Mouse (Mus musculus) c-Kit-positive CD71-positive TER-119-negative erythroid progenitor cells, embryonic 14.5 days (primary cell): Measurements from ENCODE around the gene Ccpg1.

Source experiments
- DNase-seq: peaks from one replicate; pipeline ENCODE4 v3.0.0-alpha.2; 2013; ENCODE audit warnings: low read depth

The Ccpg1 gene

DNA sequence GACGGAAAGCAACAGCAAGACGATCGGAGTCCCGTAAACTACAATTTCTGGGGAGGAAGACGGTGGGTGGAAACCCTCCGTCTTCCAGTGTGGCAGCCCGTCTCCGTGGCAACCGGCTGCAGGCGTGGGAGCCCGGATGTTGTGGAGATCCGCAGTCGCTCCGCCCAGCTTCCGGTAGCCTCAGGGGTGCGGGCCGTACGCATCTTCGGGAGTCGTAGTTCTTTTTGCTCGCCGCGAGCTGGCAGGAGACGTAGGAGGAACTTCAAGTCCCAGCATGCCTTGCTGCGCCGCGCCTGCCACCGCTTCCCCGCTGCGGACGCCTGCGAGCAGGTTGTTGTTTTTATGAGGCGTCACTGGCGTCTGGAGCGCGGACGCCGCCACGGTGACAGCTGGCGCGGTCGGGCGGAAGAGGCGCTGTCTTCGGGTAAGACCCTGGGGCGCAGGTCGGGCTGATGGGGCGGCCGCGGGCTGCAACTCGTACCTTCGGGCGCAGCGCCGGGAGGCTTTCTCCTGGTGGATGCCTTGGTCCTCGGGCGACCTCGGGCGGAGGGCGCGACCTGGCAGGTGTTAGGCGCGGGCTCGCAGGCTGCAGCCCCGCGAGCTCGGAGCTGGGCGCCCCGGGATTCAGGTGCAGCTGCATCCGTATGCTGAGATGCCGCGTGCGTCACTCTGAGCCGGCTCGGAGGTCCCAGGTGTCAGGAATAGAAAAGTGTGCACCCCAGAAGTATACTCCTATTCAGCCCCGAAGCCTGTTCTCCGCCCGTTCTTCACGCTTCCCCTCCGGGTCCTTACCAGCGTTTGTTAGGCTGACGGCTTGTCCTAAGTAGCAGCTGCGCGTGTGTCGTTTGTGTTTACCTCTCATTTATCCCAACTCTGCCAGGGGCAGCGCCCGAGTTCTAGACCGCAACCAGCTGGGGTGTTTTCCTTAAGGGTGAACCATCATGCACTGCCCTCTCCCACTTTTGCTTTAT lies at the start of gene Ccpg1, which contains the start of gene Ccpg1os:
TSS of gene Ccpg1 (plus strand) at position 180 of the 971 bp plus-strand sequence.
TSS of gene Ccpg1os (minus strand) at position 133 of the 971 bp plus-strand sequence.
- peak; percentile 90 for DNase-seq

DNA sequence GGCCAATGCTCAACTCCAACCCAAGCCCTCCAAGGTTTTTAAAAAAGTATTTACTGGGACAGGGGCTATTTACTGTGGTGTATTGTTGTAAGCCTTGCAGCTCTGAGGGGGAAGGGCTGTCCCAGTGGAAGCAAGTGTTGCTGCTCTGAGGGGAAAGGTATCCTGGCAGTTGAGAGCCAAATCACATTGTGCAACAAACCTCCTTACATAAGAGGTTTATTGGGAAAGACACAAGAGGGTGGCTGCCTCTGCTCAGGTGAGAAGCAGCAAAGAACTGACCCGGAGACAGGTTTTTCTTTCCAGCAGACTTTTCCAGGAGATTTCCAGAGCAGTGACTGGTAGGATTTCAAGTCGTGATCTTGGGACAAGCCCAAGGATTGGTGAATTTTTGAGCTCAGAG lies 48.9 kb upstream of the Ccpg1 start:
- no peak for DNase-seq

DNA sequence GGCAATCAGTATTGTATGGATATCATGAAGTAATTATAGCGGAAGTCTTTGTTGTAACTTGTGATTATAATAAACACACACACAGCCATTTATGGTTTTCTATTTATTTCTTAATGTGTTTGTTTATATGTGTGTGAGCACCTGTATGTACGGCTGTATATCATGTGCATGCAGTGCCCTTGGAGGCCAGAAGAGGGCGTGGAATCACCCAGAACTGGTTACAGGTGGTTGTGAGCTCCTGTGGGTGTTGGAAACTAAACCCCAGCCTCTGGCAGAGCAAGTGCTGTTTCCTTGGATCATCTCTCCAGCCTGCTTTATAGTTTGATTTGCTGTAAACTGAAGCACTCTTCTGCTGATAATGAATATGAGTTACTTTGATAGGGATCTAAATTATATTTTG lies 41.8 kb upstream of the Ccpg1 start:
- no peak for DNase-seq

DNA sequence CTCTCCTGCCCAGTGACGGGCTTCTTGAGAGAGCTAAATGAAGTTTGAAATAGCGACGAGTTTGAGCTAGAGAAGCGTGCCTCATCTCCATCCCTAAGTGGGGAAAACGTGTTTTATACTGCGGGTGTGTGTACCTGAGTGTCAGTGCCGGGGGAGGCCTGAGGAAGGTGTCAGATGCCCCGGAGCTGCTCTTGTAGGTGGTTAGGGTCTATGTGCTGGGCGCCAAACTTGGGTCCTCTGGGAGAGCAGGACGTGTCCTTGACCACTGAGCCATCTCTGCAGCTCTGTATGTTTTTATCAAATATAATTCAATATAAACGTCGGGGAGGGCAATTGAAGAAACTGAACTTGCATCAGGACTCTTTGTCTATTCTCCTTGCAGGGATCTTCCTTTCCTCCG lies 40.9 kb upstream of the Ccpg1 start:
- DNase-seq, result no peak

DNA sequence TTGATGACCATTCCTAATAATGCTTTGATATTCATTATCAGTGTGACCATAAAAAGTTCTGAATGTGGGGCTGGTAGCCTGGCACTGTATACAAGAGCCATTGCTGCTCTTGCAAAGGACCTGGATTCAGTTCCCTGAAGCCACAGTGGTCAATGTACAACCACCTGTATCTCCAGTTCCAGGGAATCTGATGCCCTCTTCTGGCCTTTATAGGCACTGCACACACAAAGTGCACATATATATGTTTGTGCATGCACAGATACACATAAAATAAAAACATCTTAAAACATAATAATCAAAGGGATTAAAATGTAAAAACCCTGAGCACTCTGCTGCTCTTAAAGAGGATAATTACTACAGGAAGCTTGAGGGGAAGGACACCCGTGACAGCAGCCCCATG lies 38.2 kb upstream of the Ccpg1 start:
- DNase-seq, result no peak

DNA sequence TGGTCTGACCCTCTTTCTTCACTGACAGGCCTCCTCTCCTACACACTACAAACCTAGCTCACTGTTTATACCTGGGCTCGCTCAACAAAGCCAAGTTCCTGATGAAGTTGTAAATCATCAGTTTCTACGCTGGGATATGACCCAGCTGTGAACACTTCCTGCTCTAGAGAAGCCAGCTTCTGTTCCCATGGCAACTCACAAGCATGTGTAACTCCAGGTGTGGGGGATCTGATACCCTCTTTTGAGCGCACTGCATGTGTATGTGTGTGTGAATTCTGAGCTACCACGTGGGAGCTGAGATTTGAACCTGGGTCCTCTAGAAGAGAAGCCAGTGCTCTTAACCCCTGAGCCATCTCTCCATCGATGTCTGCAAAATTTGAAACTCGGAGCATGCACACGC lies 35.7 kb upstream of the Ccpg1 start:
- no peak for DNase-seq

DNA sequence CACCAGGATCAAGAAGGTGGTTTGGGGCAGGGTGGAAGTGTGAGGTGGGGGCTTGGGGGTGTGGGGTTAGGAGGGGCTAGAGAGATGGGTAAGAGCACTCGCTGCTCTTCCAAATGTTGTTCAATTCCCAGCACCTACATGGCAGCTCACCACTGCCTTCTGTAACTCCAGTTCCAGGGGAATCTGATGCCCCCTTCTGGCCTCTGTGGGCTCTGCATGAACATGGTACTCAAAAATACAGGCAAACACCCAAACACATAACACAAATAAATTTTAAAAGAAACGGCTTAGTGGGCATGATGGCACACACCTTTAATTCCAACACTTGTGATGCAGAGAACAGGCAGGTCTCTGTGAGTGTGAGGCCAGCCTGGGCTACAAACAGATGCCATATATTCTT lies 30.5 kb upstream of the Ccpg1 start:
- DNase-seq, result no peak

DNA sequence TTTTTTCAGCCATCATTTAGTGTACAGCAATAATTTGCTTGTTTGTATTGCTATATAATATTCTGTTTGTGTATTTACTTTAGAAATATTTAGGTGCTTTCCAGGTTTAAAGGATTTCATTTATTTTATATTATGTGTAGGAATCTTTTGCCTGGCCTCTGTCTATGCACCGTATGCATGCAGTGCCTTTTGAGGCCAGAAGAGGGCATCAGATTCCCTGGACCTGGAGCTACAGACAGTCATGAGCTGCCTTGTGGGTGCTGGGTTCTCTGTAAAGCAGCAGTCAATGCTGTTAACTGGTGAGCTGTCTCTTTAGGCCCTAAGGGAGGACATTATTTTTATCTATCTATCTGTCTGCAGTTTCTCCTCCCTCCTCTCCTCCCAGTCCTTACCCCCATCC lies 29.7 kb upstream of the Ccpg1 start:
- DNase-seq, result peak; percentile 34

DNA sequence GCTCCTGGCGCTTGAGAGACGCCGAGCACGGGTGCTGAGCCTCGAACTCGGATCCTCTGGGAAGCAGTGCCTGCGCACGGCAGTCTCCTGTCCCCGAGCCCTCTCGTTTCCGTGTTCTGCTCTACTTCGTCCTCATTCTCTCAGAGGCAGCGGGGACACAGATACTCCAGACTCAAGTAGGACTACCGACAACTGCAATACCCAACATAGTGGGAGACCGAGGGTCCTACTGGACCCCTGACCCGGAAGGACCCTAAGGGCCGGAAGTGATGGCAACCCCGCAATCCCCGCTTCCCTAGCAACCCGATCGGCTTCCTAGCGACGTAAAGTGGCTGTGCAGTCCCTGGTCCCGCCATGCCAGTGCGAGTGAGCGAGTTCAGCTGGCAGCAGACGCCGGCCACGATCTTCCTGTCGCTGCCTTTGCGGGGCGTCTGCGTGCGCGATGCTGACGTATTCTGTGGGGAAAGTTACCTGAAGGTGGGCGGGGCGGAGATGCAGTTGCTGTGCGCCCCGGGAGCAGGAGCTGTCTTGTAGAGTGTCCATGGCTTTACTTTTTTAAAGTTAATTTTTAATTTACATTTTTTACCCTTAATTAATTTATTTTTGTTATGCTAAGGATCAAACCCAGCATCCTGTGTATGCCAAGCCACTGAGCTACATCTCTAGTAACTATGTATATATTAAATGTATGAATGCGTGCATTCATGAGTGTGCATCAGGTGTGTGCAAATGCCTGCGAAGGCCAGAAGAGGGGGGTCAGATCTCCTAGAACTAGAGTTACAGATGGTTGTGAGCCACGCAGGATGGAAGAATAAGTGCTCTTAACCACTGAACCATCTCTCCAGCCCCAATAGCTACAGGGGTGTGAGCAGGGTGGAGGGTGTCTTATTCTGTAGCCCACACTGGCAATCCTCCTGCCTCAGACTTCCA lies 26.4 kb upstream of the Ccpg1 start, which contains the start of the genes Dyx1c1 and Gm44503:
TSS of gene Dyx1c1 (plus strand) at position 265 of the 930 bp plus-strand sequence.
TSS of gene Gm44503 (plus strand) at position 332 of the 930 bp plus-strand sequence.
- peak; percentile 45 for DNase-seq

DNA sequence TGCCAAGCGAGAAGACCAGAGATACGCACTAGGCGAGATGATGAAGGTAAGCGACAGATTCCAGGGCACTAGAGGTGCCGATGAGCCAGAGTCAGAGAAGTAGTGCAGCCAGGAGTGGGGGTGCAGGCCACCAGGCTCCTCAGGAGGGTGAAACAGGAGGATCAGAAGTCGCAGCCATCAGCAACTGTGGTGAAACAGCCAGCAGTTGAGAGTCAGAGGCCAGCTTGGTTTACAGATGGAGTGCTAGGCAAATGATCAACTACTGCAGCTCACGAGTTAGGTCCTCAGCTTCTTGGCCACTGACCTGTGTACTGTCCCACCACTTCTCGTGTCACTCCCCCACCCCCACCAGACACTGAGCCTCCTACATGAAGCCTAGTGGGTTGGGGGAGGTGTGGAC lies 23.9 kb upstream of the Ccpg1 start:
- no peak for DNase-seq

DNA sequence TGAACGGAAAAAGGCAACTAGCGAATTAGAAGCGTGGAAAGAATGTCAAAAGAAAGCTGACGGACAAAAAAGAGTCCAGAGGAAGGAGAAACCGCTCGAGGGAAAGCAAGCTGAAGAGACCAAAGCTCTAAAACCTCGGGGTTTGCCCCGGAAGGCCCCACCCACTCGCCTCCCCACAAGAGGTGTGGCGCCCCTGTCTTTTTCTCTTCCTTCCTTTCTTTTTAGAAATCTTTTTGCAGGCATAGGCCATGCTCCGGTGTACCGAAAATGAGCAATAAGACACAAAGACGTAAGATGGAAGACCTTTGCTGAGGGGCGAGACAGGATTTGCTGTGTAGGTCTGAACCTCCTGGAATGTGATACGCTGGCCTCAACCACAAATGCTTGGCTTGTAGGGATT lies 23.3 kb upstream of the Ccpg1 start:
- DNase-seq, result no peak

DNA sequence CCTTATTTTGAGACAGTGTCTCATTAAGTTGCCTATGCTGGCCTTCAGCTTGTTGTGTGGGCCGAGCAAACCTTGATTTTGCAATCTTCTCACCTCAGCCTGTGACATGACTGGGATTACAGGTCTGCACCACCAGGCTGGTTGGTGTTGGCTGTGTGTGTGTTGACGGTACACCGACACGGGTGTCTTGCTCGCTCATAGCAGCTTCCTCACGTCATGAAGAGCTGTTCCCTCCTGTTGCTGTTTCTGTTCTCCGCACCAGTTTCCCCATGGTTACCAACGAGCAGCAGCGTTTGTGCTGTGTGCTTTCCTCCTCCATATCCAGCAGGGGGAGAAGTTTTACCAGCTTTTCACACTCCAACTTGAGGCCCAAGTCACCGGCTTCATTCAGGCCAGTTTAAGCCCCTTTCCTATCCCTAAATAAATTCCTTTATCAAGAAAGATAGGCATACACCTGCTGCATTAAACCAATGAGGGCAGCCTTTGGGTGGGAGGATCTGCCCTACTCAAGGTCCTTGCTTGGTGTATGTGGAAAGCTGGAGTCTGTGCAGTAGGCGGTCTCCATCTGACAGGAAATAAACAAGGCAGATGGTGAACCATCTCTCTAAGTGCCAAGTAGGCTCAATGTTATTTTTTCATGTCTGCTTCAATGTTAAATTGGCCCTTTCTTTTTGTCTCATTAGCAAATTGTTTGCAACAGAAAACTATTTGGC lies 16.7 kb upstream of the Ccpg1 start:
- no peak for DNase-seq

DNA sequence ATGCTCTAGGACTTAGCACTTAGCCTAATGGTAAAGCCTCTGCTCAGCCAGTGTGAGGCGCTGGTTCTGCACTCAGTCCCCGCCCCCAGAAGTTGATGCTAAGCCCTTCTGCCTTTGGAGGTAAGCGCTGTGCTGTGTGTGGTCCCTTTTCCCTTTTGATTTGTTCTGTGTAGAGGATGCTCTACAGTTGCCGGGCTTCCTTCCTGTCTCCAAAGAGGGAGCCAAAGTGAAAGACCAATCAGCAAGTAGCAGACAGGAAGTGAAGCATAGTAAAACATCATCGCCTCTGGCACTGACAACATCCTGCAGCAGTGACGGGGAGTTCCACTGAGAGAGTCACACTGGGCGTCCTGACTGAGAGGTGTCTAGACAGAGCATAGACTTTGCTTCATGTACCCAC lies 15.4 kb upstream of the Ccpg1 start:
- DNase-seq, result no peak

DNA sequence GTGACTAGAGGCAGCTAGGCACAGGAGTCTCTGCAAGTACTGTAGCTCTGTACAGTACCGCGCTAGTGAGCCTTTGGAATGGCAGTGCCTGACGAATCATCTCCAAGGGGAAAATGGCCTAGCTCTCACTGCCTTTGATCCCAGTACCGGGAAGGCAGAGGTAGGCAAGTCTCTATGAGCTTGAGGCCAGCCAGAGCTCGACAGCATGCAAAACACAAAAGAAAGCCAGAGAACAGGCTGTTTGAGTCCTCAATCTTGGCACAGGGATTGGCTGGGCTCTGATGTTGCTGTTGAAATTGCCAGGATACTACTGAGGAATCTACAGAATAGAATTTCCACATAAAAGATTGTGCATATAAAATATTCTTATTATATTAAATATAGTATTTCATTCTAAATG lies 12.8 kb upstream of the Ccpg1 start:
- DNase-seq, result no peak

DNA sequence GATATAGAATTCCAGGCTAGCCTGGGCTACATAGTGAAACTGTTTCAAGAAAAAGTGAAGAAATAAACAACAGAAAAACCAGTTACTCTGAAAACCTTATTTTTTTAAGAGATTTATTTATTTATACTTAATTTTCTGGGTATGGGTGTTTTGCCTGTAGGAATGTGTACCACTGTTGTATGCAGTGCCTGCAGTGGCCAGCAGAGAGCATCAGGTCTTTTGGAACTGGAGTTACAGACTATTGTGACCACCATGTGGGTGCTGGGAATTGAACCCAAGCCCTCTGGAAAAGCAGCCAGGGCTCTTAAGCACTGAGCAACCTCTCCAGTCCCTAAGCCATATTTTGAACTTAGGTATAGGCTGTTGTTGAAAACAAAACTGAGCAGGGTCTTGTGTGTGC lies 12.2 kb upstream of the Ccpg1 start:
- no peak for DNase-seq

DNA sequence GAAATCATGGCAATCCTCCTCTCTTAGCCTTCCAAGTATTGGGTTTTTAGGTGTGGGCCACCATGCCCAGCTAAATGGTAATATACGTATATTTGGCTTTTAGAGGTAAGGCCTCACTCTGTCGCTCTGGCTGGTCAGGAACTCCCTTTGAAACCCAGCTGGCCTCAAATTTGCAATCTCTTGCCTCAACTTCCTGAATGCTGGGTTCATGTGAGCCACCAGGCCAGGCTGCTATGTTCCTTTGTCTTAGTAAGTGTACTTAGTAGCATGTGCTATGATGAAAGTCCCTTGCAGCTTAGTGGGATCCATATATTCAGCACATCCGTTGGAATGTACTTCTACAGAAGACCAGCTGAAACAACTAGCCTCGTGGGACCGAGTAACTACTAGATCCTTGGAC lies 10.5 kb upstream of the Ccpg1 start:
- no peak for DNase-seq

DNA sequence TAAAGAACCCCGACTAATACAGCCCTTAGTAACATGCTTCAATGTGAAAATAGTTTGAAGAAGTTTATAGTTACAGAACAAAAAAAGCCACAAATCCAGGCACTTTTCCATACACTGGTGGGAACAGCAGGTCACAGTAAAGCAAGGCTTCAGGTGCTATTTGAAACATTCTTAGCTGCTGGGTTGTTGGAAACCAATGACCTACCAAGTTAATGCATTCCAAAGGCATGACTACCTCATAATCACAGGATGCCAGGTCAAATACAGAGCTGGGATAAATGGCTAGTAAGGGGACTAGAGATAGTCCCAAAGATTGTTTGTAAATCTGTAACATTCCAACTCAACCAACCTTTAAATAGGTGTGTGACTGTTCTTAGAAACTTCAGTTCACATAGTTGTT lies 10.0 kb upstream of the Ccpg1 start:
- no peak for DNase-seq

DNA sequence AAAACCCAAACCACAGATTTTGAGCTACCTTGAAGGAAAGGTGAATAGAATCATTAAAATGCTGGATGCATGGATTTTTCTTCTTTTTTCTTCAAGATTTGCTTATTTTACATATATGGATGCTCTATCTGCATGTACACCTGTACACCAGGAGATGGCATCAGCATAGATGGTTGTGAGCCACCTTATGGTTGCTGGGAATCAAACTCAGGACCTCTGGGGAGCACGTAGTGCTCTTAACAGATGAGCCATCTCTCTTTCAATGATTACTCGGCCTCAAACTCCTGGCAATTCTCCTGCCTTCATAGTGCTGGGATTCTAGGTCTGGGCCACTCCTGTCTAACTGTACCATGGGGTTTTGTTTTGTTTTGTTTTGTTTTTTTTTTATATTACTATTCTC lies 2.2 kb upstream of the Ccpg1 start:
- DNase-seq, result no peak

DNA sequence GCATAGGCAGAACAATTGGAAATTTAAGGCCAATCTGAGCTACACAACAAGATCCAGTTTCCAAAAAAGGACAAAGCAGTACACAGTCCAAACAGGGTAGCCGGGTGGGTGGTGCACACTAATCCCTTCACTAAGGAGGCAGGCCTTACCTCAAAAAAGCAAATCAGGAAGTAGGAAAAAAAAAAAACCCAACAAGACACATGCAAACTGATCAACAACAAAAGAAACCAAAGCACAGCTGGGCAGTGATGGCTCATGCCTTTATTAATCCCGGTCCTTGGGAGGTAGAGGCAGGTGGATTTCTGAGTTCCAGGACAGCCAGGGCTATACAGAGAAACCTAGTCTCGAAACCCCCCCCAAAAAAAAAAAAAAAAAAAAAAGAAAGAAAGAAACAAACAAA lies 2.5 kb downstream of the Ccpg1 start:
- DNase-seq, result no peak

DNA sequence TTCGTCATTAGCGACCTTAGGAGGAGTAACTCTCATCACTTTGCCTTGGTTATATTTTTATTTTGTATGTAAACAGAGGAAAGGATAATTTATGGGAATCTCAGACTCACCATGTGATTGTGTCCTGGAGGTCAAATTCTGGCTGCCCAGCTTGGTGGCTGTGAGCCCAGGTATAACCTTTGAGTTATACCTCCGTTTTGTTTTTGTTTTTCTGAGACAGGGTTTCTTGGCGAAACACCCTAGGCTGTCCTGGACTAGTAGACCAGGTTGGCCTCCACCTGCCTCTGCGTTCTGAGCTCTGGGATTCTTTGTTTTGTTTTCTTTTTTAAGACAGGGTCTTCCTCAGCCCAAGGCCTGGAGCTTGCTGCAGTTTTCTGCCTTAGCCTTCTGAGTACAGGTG lies 3.5 kb downstream of the Ccpg1 start:
- no peak for DNase-seq

DNA sequence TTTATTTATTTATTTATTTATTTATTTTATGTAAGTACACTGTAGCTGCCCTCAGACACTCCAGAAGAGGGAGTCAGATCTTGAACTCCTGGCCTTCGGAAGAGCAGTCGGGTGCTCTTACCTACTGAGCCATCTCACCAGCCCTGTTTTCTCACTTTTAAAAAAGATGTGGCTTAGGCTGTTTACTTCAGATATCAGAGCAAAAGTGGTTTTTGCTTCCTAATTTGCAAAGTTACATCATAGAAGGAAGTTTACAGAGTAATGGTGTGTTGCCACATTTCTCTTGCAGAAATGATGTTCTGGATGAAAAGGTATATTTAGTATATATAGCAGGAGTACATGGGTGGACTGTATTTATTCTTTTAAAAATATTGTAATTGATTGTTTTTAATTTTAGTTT lies 6.2 kb downstream of the Ccpg1 start:
- DNase-seq, result no peak

DNA sequence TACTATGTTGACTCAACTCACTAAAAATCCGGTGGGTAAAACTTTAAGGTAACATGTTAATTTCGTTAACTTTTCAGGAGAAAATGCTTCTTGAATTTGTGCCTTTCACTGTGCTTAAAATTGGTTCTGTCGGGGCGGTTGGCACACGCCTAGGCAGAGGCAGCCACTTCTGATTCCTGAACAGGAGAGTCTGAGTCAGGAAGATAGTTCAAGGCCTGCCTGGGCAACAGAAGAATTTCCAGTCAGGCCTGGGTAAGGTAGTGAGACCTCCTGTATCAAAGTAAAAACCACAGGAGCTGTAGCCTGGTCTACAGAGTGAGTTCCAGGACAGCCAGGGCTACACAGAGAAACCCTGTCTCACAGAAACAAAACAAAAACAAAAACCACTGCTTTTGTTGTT lies 7.3 kb downstream of the Ccpg1 start:
- no peak for DNase-seq
